ENCODE assay signal across 8 mouse cellular contexts in the genomic region with DNA sequence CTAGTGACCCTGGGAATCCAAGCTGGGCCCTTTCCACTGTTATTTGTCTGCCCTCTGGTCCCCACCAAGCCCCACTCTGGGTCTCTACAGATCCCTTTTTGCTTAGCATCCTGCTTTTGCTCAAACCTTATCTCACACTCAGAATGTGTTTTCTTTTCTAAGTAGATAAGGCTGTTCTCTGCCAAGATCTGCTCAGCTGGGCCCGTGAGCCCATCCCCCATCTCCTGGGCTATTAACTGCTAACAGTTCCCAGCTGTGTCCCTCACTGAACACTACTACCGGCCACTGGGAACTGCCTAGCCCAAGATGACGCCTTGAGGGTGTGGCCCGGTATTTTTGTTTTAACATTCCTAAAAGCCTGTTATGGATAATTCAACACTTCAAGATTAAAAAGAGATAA. TPM values are rescaled to one million over a fixed set of nuclear protein-coding genes. Genes with fewer than 3 reads are reported as not detected.
A peak's percentile ranks its signal among the peaks of the same experiment; 100 is the strongest.
DNase-seq lines count a peak whose midpoint lies in the region; ATAC-seq and TF ChIP-seq lines count a peak whose summit lies in the region.

No protein-coding gene starts in this region.

- DNase-seq in midbrain, embryonic 11.5 days (ENCODE audit: low spot score, missing footprints): peak; percentile 62
- DNase-seq in heart, adult 9 months (ENCODE audit: low spot score in 2 of 2): peak; percentile 81 to 83
- DNase-seq in kidney, postnatal 25 days: peak; percentile 63 to 66
- no peak for DNase-seq in left cerebral cortex, adult 2 months (ENCODE audit: extremely low spot score in 1 of 2, low spot score in 2 of 2)
- no peak for DNase-seq in frontal cortex, adult 2 months (ENCODE audit: extremely low spot score in 1 of 2, low spot score in 1 of 2)

- H3K4me2 ChIP-seq in midbrain, embryonic 11.5 days: no peak overlapping the region
- no peak overlapping the region for H3K4me2 ChIP-seq in midbrain, embryonic 15.5 days
- H3K4me2 ChIP-seq in myocyte (ENCODE audit: low read depth): peak overlapping the region; percentile 5

- no peaks in the 10 kb centered on the region for H3K9me3 ChIP-seq in midbrain, embryonic 11.5 days (ENCODE audit: control insufficient read depth, low read length)
- no peaks in the 10 kb centered on the region for H3K9me3 ChIP-seq in midbrain, embryonic 15.5 days

- H3K4me3 ChIP-seq in midbrain, embryonic 11.5 days (ENCODE audit: low read depth, low read length): no peak overlapping the region
- no peak overlapping the region for H3K4me3 ChIP-seq in midbrain, embryonic 15.5 days
- H3K4me3 ChIP-seq in myocyte: no peak overlapping the region
- no peak overlapping the region for H3K4me3 ChIP-seq in left cerebral cortex, adult 2 months

- intact Hi-C loops in left cerebral cortex, adult 2 months (cut with DNase I): no loop called here

- no peak for TF ChIP-seq POLR2A in myocyte (IDR thresholded peaks at IDR 0.05; ENCODE audit: insufficient read length, low read depth)

- H3K79me2 ChIP-seq in myocyte (ENCODE audit: control insufficient read depth, insufficient read depth): no peaks in the 10 kb centered on the region

- no peaks in the 10 kb centered on the region for H3K4me1 ChIP-seq in midbrain, embryonic 11.5 days (ENCODE audit: control insufficient read depth, insufficient read depth, low read length)
- H3K4me1 ChIP-seq in midbrain, embryonic 15.5 days: no peaks in the 10 kb centered on the region

- H3K9ac ChIP-seq in midbrain, embryonic 11.5 days (ENCODE audit: low read length): no peak overlapping the region
- H3K9ac ChIP-seq in midbrain, embryonic 15.5 days: no peak overlapping the region

- no peaks in the 10 kb centered on the region for H3K27me3 ChIP-seq in midbrain, embryonic 11.5 days (ENCODE audit: control insufficient read depth, insufficient read depth, low read length)
- H3K27me3 ChIP-seq in midbrain, embryonic 15.5 days (replicated peaks): no peaks in the 10 kb centered on the region
- H3K27me3 ChIP-seq in myocyte (ENCODE audit: control insufficient read depth, insufficient read depth, insufficient read length): no peaks in the 10 kb centered on the region

- H3K36me3 ChIP-seq in midbrain, embryonic 11.5 days (ENCODE audit: control insufficient read depth, insufficient read depth, low read length): no peaks in the 10 kb centered on the region
- no peaks in the 10 kb centered on the region for H3K36me3 ChIP-seq in midbrain, embryonic 15.5 days (replicated peaks)
- H3K36me3 ChIP-seq in myocyte (ENCODE audit: control insufficient read depth, insufficient read depth): no peaks in the 10 kb centered on the region

- H3ac ChIP-seq in myocyte (ENCODE audit: control insufficient read depth, insufficient read length): no peak overlapping the region

- no peak for ATAC-seq in midbrain, embryonic 11.5 days (ENCODE audit: low FRiP score)
- no peak for ATAC-seq in midbrain, embryonic 15.5 days (replicated peaks)
- no peak for ATAC-seq in activated CD4-positive, CD25-positive, alpha-beta regulatory T cell, adult 4 months

- no peak overlapping the region for H3K27ac ChIP-seq in midbrain, embryonic 11.5 days (ENCODE audit: low read depth, low read length)
- no peak overlapping the region for H3K27ac ChIP-seq in midbrain, embryonic 15.5 days
- no peak overlapping the region for H3K27ac ChIP-seq in left cerebral cortex, adult 2 months

- WGBS in midbrain, embryonic 11.5 days: 51% methylated on average over 4 of the region's 4 CpGs
- 41% methylated on average over 4 of the region's 4 CpGs for WGBS in midbrain, embryonic 15.5 days

- TF ChIP-seq CTCF in left cerebral cortex, adult 2 months (IDR thresholded peaks at IDR 0.05): no peak

TF ChIP-seq in myocyte, 11 proteins besides CTCF, POLR2A, EP300 and RAD21:
- TF ChIP-seq MYOD1 (IDR thresholded peaks at IDR 0.05; ENCODE audit: control insufficient read depth in 1 of 3, insufficient read length in 2 of 3, low read depth in 2 of 3): no peak
- no peak for TF ChIP-seq POLR2AphosphoS2 (IDR thresholded peaks at IDR 0.05; ENCODE audit: insufficient read length, low read depth)
- TF ChIP-seq TCF12 (IDR thresholded peaks at IDR 0.05; ENCODE audit: insufficient read depth, poor library complexity, severe bottlenecking): no peak
- TF ChIP-seq MYOG (IDR thresholded peaks at IDR 0.05; ENCODE audit: control insufficient read depth in 1 of 3, insufficient read depth in 1 of 3, insufficient read length in 2 of 3, low read depth in 2 of 3): no peak
- no peak for TF ChIP-seq REST (IDR thresholded peaks at IDR 0.05; ENCODE audit: insufficient read depth, insufficient read length)
- TF ChIP-seq MAX (IDR thresholded peaks at IDR 0.05; ENCODE audit: low read depth): no peak
- no peak for TF ChIP-seq E2F4 (IDR thresholded peaks at IDR 0.05; ENCODE audit: insufficient read depth)
- TF ChIP-seq SRF (IDR thresholded peaks at IDR 0.05; ENCODE audit: control insufficient read depth, insufficient read length, low read depth): no peak
- TF ChIP-seq TCF3 (IDR thresholded peaks at IDR 0.05; ENCODE audit: insufficient read length, low read depth): no peak

RNA-seq across cellular contexts. Expression of a gene that starts 8.8 kb away (rescaled TPM):
- polyA plus RNA-seq in midbrain, embryonic 11.5 days (2014; fragmentation: Nextera tagmentation; extraction: Ambion mirVana): 9.0 and 9.1 TPM in 2 replicates
- 2.5 and 2.7 TPM in 2 replicates for polyA plus RNA-seq in midbrain, embryonic 15.5 days (2015; fragmentation: Nextera tagmentation; extraction: Ambion mirVana)
- polyA plus RNA-seq in myocyte (2012; fragmentation: generic; extraction: Trizol): 125 TPM
- 1 to 10 TPM; 5.6 to 7.0 TPM for total RNA-seq in left cerebral cortex, adult 2 months (2021)
- polyA plus RNA-seq in frontal cortex, adult 2 months (2012; rRNA removed): 1.6 and 1.7 TPM in 2 replicates
- not detected for polyA plus RNA-seq in activated CD4-positive, CD25-positive, alpha-beta regulatory T cell, adult 4 months (2017; shearing (Covaris generic))

RNA-seq across cellular contexts. Expression of a gene that starts 11.7 kb away (rescaled TPM):
- 0.22 TPM in 1 of 2 replicates, not detected in the other for polyA plus RNA-seq in midbrain, embryonic 11.5 days (2014; fragmentation: Nextera tagmentation; extraction: Ambion mirVana)
- polyA plus RNA-seq in midbrain, embryonic 15.5 days (2015; fragmentation: Nextera tagmentation; extraction: Ambion mirVana): 0.09 and 0.10 TPM in 2 replicates
- polyA plus RNA-seq in myocyte (2012; fragmentation: generic; extraction: Trizol): 0.37 TPM
- total RNA-seq in left cerebral cortex, adult 2 months (2021): under 1 TPM; 0.23 to 0.28 TPM
- 0.04 and 0.13 TPM in 2 replicates for polyA plus RNA-seq in frontal cortex, adult 2 months (2012; rRNA removed)
- not detected for polyA plus RNA-seq in activated CD4-positive, CD25-positive, alpha-beta regulatory T cell, adult 4 months (2017; shearing (Covaris generic))

Comparison
In these comparisons a context has a peak if more than half of its experiments do, and no peak if none do; other contexts are left out.
1. DNase-seq: peak in midbrain, embryonic 11.5 days (single experiment), heart, adult 9 months (2 of 2) and kidney, postnatal 25 days (2 of 2); none in left cerebral cortex, adult 2 months (0 of 2) and frontal cortex, adult 2 months (0 of 2).
2. RNA of a gene that starts 8.8 kb away (polyA plus RNA-seq): 125 TPM in myocyte (single experiment); 9.0 to 9.1 TPM in midbrain, embryonic 11.5 days, 2.5 to 2.7 TPM in midbrain, embryonic 15.5 days, 1.6 to 1.7 TPM in frontal cortex, adult 2 months and not detected in activated CD4-positive, CD25-positive, alpha-beta regulatory T cell, adult 4 months; every median in the first group is over 10 times any median in the second.